Mouse (Mus musculus) cortical plate, adult 2 months (tissue): ENCODE measurements around the gene Gde1. TPM values are rescaled to one million over a fixed set of nuclear protein-coding genes. Genes with fewer than 3 reads are reported as not detected.

Experiments used
- H3K27ac ChIP-seq: fragments of 200-500 bp; 2 replicates; pipeline ENCODE4 v1.5.1; 2012; ENCODE audit warnings: low read length, control low read depth, inconsistent platforms; ENCODE audit not compliant: insufficient read depth
- H3K4me1 ChIP-seq: fragments of 200-500 bp; 2 replicates; pipeline ENCODE4 v1.6.1; 2011; ENCODE audit warnings: low read length; ENCODE audit not compliant: control insufficient read depth, insufficient read depth
- H3K4me3 ChIP-seq: fragments of 200-500 bp; 2 replicates; pipeline ENCODE4 v1.5.1; 2011; ENCODE audit warnings: mild to moderate bottlenecking, low read length, control low read depth; ENCODE audit not compliant: insufficient read depth
- CTCF ChIP-seq: fragments of 200-500 bp; IDR thresholded peaks from 2 replicates; pipeline ENCODE4 v1.5.1; 2011; ENCODE audit warnings: mild to moderate bottlenecking, control low read depth, low read length; ENCODE audit not compliant: insufficient read depth; ENCODE audit errors: extremely low read depth
- POLR2A ChIP-seq: fragments of 200-500 bp; IDR thresholded peaks from 2 replicates; pipeline ENCODE4 v1.6.1; 2011; ENCODE audit warnings: mild to moderate bottlenecking, low read length, control low read depth; ENCODE audit not compliant: insufficient read depth; ENCODE audit errors: extremely low read depth
- polyA plus RNA-seq: library from polyadenylated mRNA; depleted of rRNA; stranded (reverse); fragments of >200 nt; gene quantifications from 2 replicates; pipeline ENCODE4 v1.2.3, GENCODE M21; 2012

The Gde1 gene
- polyA plus RNA-seq, 1 experiment, result 416 TPM

GRCm38 (mm10) chr7:118710776-118711175, 5.2 kb upstream of the Gde1 start:
- Histone ChIP-seq H3K4me1 (peaks cover 5% of the 10 kb centered on the region), H3K27ac (no peak overlapping the region), H3K4me3 (no peak overlapping the region)
- TF ChIP-seq POLR2A (no peak), CTCF (no peak)

- Histone ChIP-seq H3K4me1 (peaks cover 11% of the 10 kb centered on the region; the same call in 1 of the 2 replicates), H3K4me3 (no peak overlapping the region), H3K27ac (no peak overlapping the region)
- TF ChIP-seq CTCF (no peak), POLR2A (no peak)
Measured at GRCm38 (mm10) chr7:118708002-118708401, 2.4 kb upstream of the Gde1 start.

- peaks cover 11% of the 10 kb centered on the region; the same call in 1 of the 2 replicates for H3K4me1 ChIP-seq
- H3K4me3 ChIP-seq, result no peak overlapping the region
- H3K27ac ChIP-seq, result no peak overlapping the region
- TF ChIP-seq POLR2A (no peak), CTCF (no peak)
Measured at GRCm38 (mm10) chr7:118707216-118707615, 1.6 kb upstream of the Gde1 start.

GRCm38 (mm10) chr7:118706488-118706887, 910 bp upstream of the Gde1 start:
- H3K27ac ChIP-seq, result no peak overlapping the region

GRCm38 (mm10) chr7:118706051-118706450, 473 bp upstream of the Gde1 start:
- peak overlapping the region; percentile 68 for H3K4me3 ChIP-seq
- peak overlapping the region; percentile 85 for H3K27ac ChIP-seq
- TF ChIP-seq CTCF (no peak), POLR2A (no peak)
- peaks cover 11% of the 10 kb centered on the region; the same call in 1 of the 2 replicates for H3K4me1 ChIP-seq

More at GRCm38 (mm10) chr7:118706488-118706887, 910 bp upstream of the Gde1 start:
- Histone ChIP-seq H3K4me3 (no peak overlapping the region), H3K4me1 (peaks cover 11% of the 10 kb centered on the region; the same call in 1 of the 2 replicates)
- no peak for TF ChIP-seq CTCF
- TF ChIP-seq POLR2A, result no peak

- H3K27ac ChIP-seq, result no peak overlapping the region
- H3K4me3 ChIP-seq, result peak overlapping the region; percentile 68
- H3K4me1 ChIP-seq, result peaks cover 13% of the 10 kb centered on the region; the same call in 1 of the 2 replicates
- no peak for TF ChIP-seq POLR2A
- no peak for TF ChIP-seq CTCF
Measured at GRCm38 (mm10) chr7:118704001-118704850, 1.4 kb downstream of the Gde1 start.

GRCm38 (mm10) chr7:118703144-118703561, 2.4 kb downstream of the Gde1 start:
- Histone ChIP-seq H3K4me3 (peak overlapping the region; percentile 68; the same call in 1 of the 2 replicates), H3K4me1 (peaks cover 13% of the 10 kb centered on the region; the same call in 1 of the 2 replicates), H3K27ac (no peak overlapping the region)
- TF ChIP-seq POLR2A (no peak), CTCF (no peak)

- H3K27ac ChIP-seq, result no peak overlapping the region
- H3K4me3 ChIP-seq, result no peak overlapping the region
- H3K4me1 ChIP-seq, result peaks cover 10% of the 10 kb centered on the region; the same call in 1 of the 2 replicates
- TF ChIP-seq POLR2A (no peak), CTCF (no peak)
Measured at GRCm38 (mm10) chr7:118698882-118699281, 6.7 kb downstream of the Gde1 start.

- Histone ChIP-seq H3K27ac (no peak overlapping the region), H3K4me3 (no peak overlapping the region), H3K4me1 (0 out of 2 replicates have a peak, but pooled peaks cover 2% of the 10 kb centered on the region)
- TF ChIP-seq POLR2A, result no peak
- no peak for TF ChIP-seq CTCF
Measured at GRCm38 (mm10) chr7:118697168-118697567, 8.4 kb downstream of the Gde1 start.
